Mouse (Mus musculus) embryonic stem cell, embryonic (primary cell): ENCODE results near the gene Smim24.

Source experiments
- CTCF ChIA-PET, 4 experiments: fragments of 300-600 bp in 2 of 4; fragments of 350-600 bp in 2 of 4; sonication (Branson Sonifier 250); formaldehyde crosslinking; loops; one replicate each; lab custom pipeline; 2022; ENCODE audit warnings: inconsistent platforms in 2 of 4; lab: Charles Lee
- POLR2A ChIA-PET, 4 experiments: fragments of 300-600 bp in 2 of 4; fragments of 350-600 bp in 2 of 4; sonication (Branson Sonifier 250); formaldehyde crosslinking; loops; one replicate each; lab custom pipeline; 2022; ENCODE audit warnings: antibody characterized with exemption in 4 of 4, inconsistent platforms in 1 of 4; lab: Charles Lee

Gene Smim24

DNA sequence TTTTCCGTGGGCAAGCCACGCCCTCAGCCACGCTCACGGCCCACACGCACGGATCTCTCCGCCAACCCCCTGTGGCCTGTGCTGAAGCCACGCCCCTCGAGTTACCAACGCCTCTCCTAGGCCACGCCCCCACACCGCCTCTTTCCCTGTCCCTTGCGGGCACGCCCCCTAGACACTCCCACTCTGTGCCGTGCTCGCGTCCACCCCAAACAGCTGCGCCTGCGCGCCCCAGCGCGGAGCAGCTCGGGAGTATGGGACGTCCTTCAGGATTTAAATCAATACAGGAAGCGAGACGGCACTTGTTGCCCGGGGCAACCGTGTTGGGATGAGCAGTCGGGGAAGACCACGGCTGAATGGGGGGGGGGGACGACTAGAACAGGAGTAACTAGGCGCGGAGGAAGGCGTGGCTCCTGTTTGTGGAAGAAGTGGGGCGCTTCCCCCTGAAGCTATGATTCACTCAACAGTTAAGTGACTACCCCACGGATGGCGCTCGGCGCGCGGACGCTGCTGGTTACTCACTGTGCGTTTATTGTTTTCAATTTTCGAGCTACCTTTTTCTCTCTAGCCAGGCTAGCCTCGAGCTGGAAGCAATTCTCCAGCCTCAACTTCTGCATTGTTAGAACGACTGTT is 14.2 kb upstream of the Smim24 start:
- CTCF ChIA-PET: interaction anchor here (0.5 to 3.0 kb wide), 43 partner anchors 10 to 874 kb away, joined by 3 to 25 read pairs (median 6); partner anchors contain the start of genes Atcay (in 1 of the 4), Cactin (in 1 of the 4), Gm48552 (in 1 of the 4) and Hmg20b (in 1 of the 4)
- POLR2A ChIA-PET: interaction anchor here (0.6 to 8.9 kb wide), 91 partner anchors 9 to 812 kb away, joined by 3 to 87 read pairs (median 4); partner anchors contain the start of genes Cactin (in 3 of the 4), Map2k2 (in 3 of the 4), Pip5k1c (in 3 of the 4) and 4930404N11Rik (in 2 of the 4)

GRCm38 (mm10) chr10:81379183-81379553 is 13.7 kb upstream of the Smim24 start:
- POLR2A ChIA-PET: interaction anchor here (0.6 to 8.9 kb wide), 67 partner anchors 10 to 799 kb away, joined by 3 to 87 read pairs (median 5); partner anchors contain the start of genes Pip5k1c (in 3 of the 4), 4930404N11Rik (in 2 of the 4), Cactin (in 2 of the 4) and Hmg20b (in 2 of the 4)
- CTCF ChIA-PET: interaction anchor here in 3 of 4 experiments (0.5 to 3.0 kb wide), 33 partner anchors 10 to 874 kb away, joined by 3 to 25 read pairs (median 6); partner anchors contain the start of genes Atcay (in 1 of the 3), Cactin (in 1 of the 3), Gm48552 (in 1 of the 3) and Hmg20b (in 1 of the 3)

DNA sequence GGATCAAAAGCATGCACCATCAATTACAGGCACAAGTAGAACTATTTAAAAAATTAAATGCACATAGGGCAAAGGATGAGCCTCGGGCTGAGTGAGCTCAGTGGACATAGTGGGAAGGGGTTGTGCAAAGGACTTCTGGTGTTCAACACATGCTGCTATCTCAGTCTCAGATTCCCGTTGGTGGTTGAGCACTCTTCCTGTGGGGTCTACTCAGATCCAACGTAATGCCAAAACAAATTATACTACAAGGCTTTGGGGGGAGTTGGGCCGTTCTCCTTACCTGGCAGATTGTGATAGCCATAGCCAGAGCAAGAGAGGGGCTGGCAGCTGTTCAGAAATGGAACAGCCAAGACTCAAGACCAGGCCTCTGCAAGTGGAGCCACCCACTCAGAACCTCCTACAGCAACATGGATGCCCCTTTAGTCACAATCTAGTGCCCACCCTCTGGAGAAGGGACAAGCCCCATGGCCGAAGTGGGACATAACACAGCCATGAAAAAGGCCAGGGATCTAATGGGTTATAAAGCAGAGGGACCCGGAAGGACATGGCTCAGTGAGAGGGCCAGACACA is 13.0 kb upstream of the Smim24 start:
- POLR2A ChIA-PET: interaction anchor here in 3 of 4 experiments (0.6 to 8.9 kb wide), 18 partner anchors 8 to 254 kb away, joined by 3 to 87 read pairs (median 8); partner anchors contain the start of genes 4930404N11Rik (in 3 of the 3), Cactin (in 1 of the 3), Gm48552 (in 1 of the 3) and Hmg20b (in 1 of the 3)
- CTCF ChIA-PET: interaction anchor here in 1 of 4 experiments (2.1 kb wide), 1 partner anchor 10 kb away, joined by 16 read pairs; the partner anchor contains the start of gene Gm48552

DNA sequence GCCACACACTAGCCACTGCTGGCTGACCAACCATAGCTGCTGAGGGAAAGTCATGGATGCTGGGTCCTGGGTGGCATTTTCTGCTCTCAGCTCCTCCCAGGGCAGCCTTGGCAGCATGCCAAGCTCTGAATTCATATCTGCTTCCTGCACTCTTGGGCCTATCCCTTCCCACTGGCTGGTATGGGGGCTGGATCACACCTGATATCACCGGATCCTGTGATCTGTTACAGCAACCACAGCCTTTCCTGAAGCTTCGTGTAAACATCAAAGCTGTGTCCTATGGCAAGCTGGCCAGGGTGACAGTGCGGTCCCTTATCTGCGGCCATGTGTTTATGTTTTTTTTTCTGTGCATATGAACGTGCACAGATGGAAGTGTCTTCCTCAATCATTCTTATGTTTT is 10.8 kb upstream of the Smim24 start:
- ChIA-PET CTCF (interaction anchor here in 2 of 4 experiments (0.8 to 2.0 kb wide), 4 partner anchors 32 to 170 kb away, joined by 3 to 5 read pairs (median 3); partner anchors contain the start of gene Hmg20b (in 1 of the 2)), POLR2A (interaction anchor here in 2 of 4 experiments (0.6 to 1.3 kb wide), 6 partner anchors 11 to 706 kb away, joined by 3 to 4 read pairs (median 3); partner anchors contain the start of gene Smim24 (in 1 of the 2))

GRCm38 (mm10) chr10:81383802-81384604 is 8.8 kb upstream of the Smim24 start, which contains the start of the genes Dohh and Gm48551:
Dohh (plus strand) TSS chr10:81384428.
Gm48551 (plus strand) TSS chr10:81384466.
- ChIA-PET POLR2A (interaction anchor here (0.6 to 3.4 kb wide), 57 partner anchors 9 to 942 kb away, joined by 3 to 21 read pairs (median 3); partner anchors contain the start of genes 4930404N11Rik (in 3 of the 4), Cactin (in 3 of the 4), Eef2 (in 2 of the 4) and Pip5k1c (in 2 of the 4)), CTCF (interaction anchor here (0.6 to 1.7 kb wide), 14 partner anchors 9 to 168 kb away, joined by 3 to 8 read pairs (median 4); partner anchors contain the start of genes Smim24 (in 2 of the 4) and Tjp3 (in 1 of the 4))

DNA sequence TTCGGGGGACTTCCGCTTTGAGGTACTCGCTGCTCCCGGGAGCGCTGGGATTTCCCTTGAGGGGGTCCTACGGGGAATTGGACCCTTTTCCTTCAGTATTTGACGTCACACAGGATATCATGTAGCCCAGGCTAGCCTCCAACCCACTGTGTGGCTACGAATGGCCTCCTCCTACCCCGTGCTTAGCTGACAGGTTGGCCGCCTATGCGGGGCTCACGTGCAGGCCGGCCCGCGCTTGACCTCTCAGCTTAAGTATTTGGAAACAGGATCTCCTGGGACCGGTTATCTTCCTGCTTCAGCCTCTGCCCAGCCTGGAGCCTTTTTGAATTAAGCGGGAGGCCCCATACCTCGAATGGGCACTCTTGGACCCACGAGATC is 8.3 kb upstream of the Smim24 start:
- ChIA-PET POLR2A (interaction anchor here (0.6 to 3.4 kb wide), 48 partner anchors 8 to 424 kb away, joined by 3 to 21 read pairs (median 4); partner anchors contain the start of genes 4930404N11Rik (in 3 of the 4), Cactin (in 3 of the 4), Eef2 (in 2 of the 4) and Pip5k1c (in 2 of the 4)), CTCF (interaction anchor here (0.6 to 1.7 kb wide), 13 partner anchors 9 to 167 kb away, joined by 3 to 8 read pairs (median 4); partner anchors contain the start of genes Smim24 (in 2 of the 4) and Tjp3 (in 1 of the 4))

GRCm38 (mm10) chr10:81385603-81386306 is 7.1 kb upstream of the Smim24 start:
- CTCF ChIA-PET: interaction anchor here (0.5 to 3.2 kb wide), 11 partner anchors 7 to 162 kb away, joined by 3 to 13 read pairs (median 3); partner anchors contain the start of genes Celf5 (in 2 of the 4), Smim24 (in 2 of the 4) and Pip5k1c (in 1 of the 4)
- POLR2A ChIA-PET: interaction anchor here in 3 of 4 experiments (0.7 to 3.4 kb wide), 23 partner anchors 9 to 209 kb away, joined by 3 to 21 read pairs (median 5); partner anchors contain the start of genes 4930404N11Rik (in 1 of the 3), Cactin (in 1 of the 3), Eef2 (in 1 of the 3) and Ncln (in 1 of the 3)

DNA sequence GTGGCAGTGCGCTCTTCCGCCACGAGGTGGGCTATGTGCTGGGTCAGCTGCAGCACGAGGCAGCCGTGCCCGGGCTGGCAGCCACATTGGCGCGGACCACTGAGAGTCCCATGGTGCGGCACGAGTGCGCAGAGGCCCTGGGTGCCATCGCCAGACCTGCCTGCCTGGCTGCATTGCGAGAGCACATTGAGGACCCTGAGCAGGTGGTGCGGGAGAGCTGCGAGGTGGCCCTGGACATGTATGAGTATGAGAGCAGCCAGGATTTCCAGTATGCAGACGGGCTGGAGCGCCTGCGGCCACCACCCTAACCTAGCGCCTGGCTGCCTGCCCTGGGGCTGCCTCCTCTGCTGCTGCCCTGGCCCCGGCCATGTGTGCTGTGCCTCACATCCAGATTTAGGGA is 5.1 kb upstream of the Smim24 start:
- ChIA-PET CTCF (interaction anchor here in 1 of 4 experiments (1.0 to 3.2 kb wide), 2 partner anchors 17 to 165 kb away, joined by 3 to 13 read pairs; no protein-coding TSS in a partner anchor), POLR2A (interaction anchor here in 2 of 4 experiments (1.4 to 4.0 kb wide), 4 partner anchors 9 to 42 kb away, joined by 3 to 24 read pairs (median 15); partner anchors contain the start of gene Fzr1 (in 1 of the 2))

- CTCF ChIA-PET: interaction anchor here in 2 of 4 experiments (0.5 to 4.9 kb wide), 8 partner anchors 10 to 370 kb away, joined by 4 to 75 read pairs (median 14); partner anchors contain the start of gene Fzr1 (in 1 of the 2)
Measured at GRCm38 (mm10) chr10:81388505-81389055, 4.3 kb upstream of the Smim24 start, which contains the start of gene Gm48552. Gm48552 (plus strand) TSS chr10:81389005.

GRCm38 (mm10) chr10:81389373-81389772 is 3.5 kb upstream of the Smim24 start:
- CTCF ChIA-PET: interaction anchor here (0.5 to 4.9 kb wide), 48 partner anchors 9 to 371 kb away, joined by 3 to 75 read pairs (median 5); partner anchors contain the start of genes Hmg20b (in 2 of the 4), Atcay (in 1 of the 4), Cactin (in 1 of the 4) and Celf5 (in 1 of the 4)
- POLR2A ChIA-PET: interaction anchor here in 3 of 4 experiments (0.7 to 4.0 kb wide), 20 partner anchors 10 to 284 kb away, joined by 3 to 24 read pairs (median 4); partner anchors contain the start of genes Fzr1 (in 2 of the 3), Map2k2 (in 1 of the 3) and Pip5k1c (in 1 of the 3)

More at GRCm38 (mm10) chr10:81388505-81389055, 4.3 kb upstream of the Smim24 start, which contains the start of gene Gm48552:
- POLR2A ChIA-PET: interaction anchor here in 1 of 4 experiments (1.8 to 4.0 kb wide), 4 partner anchors 10 to 76 kb away, joined by 6 to 24 read pairs (median 15); partner anchors contain the start of gene Fzr1

GRCm38 (mm10) chr10:81389801-81390677 is 2.8 kb upstream of the Smim24 start:
- ChIA-PET CTCF (interaction anchor here (0.5 to 4.9 kb wide), 69 partner anchors 9 to 467 kb away, joined by 3 to 75 read pairs (median 4); partner anchors contain the start of genes Fzr1 (in 2 of the 4), Hmg20b (in 2 of the 4), Ncln (in 2 of the 4) and Atcay (in 1 of the 4)), POLR2A (interaction anchor here (0.5 to 4.0 kb wide), 34 partner anchors 11 to 789 kb away, joined by 3 to 24 read pairs (median 4); partner anchors contain the start of genes Fzr1 (in 3 of the 4), Map2k2 (in 1 of the 4), Pip5k1c (in 1 of the 4) and Thop1 (in 1 of the 4))

DNA sequence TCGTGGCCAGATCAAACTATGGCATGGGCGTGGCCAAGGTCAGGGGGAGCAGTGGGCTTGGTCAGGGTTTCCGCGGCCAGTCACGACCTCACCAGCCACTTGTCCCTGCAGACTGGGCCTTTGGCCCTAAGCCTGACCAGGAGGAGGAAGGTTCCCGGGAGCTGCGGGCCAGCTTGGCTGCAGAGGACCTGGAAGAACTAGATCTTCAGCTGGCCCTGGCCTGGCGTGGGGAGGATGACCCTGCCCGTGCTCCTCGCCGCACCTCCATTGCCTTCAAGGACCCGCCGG is 2.2 kb upstream of the Smim24 start:
- POLR2A ChIA-PET: interaction anchor here (0.5 to 4.0 kb wide), 19 partner anchors 11 to 252 kb away, joined by 3 to 24 read pairs (median 4); partner anchors contain the start of genes Fzr1 (in 3 of the 4) and Pip5k1c (in 1 of the 4)
- CTCF ChIA-PET: interaction anchor here (0.7 to 4.9 kb wide), 36 partner anchors 8 to 161 kb away, joined by 3 to 75 read pairs (median 6); partner anchors contain the start of genes Fzr1 (in 2 of the 4), Cactin (in 1 of the 4), Celf5 (in 1 of the 4) and Ncln (in 1 of the 4)

DNA sequence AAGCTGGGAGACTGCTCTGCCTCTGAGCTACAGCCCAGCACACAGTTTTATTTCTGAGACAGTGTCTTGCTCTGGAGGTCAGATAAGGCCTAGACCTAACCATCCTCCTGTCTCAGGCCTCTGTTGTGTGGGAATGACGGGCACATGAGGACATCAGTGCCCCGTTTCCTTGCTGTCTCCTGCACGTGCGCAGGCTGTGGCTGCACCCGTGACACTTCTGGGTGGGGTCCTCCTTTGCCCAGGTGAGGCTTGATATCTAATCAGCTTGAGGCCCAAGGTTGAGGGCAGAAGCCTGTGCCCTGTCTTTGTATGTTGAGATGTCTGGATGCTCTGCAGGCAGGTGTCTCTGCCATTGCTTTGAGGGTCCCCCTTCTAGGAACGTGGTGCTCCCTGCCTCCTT is 581 bp upstream of the Smim24 start:
- POLR2A ChIA-PET: interaction anchor here in 2 of 4 experiments (0.8 to 3.1 kb wide), 6 partner anchors 8 to 34 kb away, joined by 3 to 20 read pairs (median 3); partner anchors contain the start of genes Dohh (in 1 of the 2) and Gm48551 (in 1 of the 2)
- CTCF ChIA-PET: interaction anchor here in 2 of 4 experiments (1.2 to 4.9 kb wide), 8 partner anchors 7 to 100 kb away, joined by 3 to 75 read pairs (median 6); partner anchors contain the start of genes Dohh (in 1 of the 2), Gm48551 (in 1 of the 2) and Pip5k1c (in 1 of the 2)
